Comparison of ENCODE assay signal across 8 mouse cellular contexts in genomic region chr6:54368071-54368470, GRCm38 (mm10). TPM values are rescaled to one million over a fixed set of nuclear protein-coding genes. Genes with fewer than 3 reads are reported as not detected.
DNase-seq lines count a peak whose midpoint lies in the region; ATAC-seq and TF ChIP-seq lines count a peak whose summit lies in the region.

No protein-coding gene starts in this region.

- no peak overlapping the region for H3K9ac ChIP-seq in embryonic facial prominence, embryonic 14.5 days (ENCODE audit: low read depth, low read length)
- H3K9ac ChIP-seq in hindbrain, embryonic 16.5 days (ENCODE audit: low read depth, low read length) = no peak overlapping the region
- no peak overlapping the region for H3K9ac ChIP-seq in lung, embryonic 14.5 days

- no peak overlapping the region for H3K4me2 ChIP-seq in embryonic facial prominence, embryonic 14.5 days (ENCODE audit: low read depth, low read length)
- no peak overlapping the region for H3K4me2 ChIP-seq in hindbrain, embryonic 16.5 days (ENCODE audit: low read length)
- no peak overlapping the region for H3K4me2 ChIP-seq in lung, embryonic 14.5 days

- no peak overlapping the region for H3K27ac ChIP-seq in embryonic facial prominence, embryonic 14.5 days (replicated peaks; ENCODE audit: low read depth, low read length)
- H3K27ac ChIP-seq in hindbrain, embryonic 16.5 days (ENCODE audit: low read depth, low read length) = no peak overlapping the region
- no peak overlapping the region for H3K27ac ChIP-seq in lung, embryonic 14.5 days (ENCODE audit: low read depth)

- H3K36me3 ChIP-seq in embryonic facial prominence, embryonic 14.5 days (ENCODE audit: control insufficient read depth, insufficient read depth, low read length) = no peaks in the 10 kb centered on the region
- H3K36me3 ChIP-seq in hindbrain, embryonic 16.5 days (ENCODE audit: control insufficient read depth, insufficient read depth, low read length) = no peaks in the 10 kb centered on the region
- no peaks in the 10 kb centered on the region for H3K36me3 ChIP-seq in lung, embryonic 14.5 days (ENCODE audit: insufficient read depth)

- no peak overlapping the region for H3K4me3 ChIP-seq in embryonic facial prominence, embryonic 14.5 days (ENCODE audit: low read depth, low read length)
- H3K4me3 ChIP-seq in hindbrain, embryonic 16.5 days (ENCODE audit: low read length) = no peak overlapping the region
- no peak overlapping the region for H3K4me3 ChIP-seq in lung, embryonic 14.5 days (ENCODE audit: low read depth, low read length)

- 10% methylated on average over 6 of the region's 6 CpGs for WGBS in embryonic facial prominence, embryonic 14.5 days
- 11% methylated on average over 6 of the region's 6 CpGs for WGBS in hindbrain, embryonic 16.5 days
- 8% methylated on average over 6 of the region's 6 CpGs for WGBS in lung, embryonic 14.5 days

- H3K27me3 ChIP-seq in embryonic facial prominence, embryonic 14.5 days (replicated peaks; ENCODE audit: control insufficient read depth, insufficient read depth, low read length) = no peaks in the 10 kb centered on the region
- no peaks in the 10 kb centered on the region for H3K27me3 ChIP-seq in hindbrain, embryonic 16.5 days (replicated peaks; ENCODE audit: control insufficient read depth, insufficient read depth, low read length)
- no peaks in the 10 kb centered on the region for H3K27me3 ChIP-seq in lung, embryonic 14.5 days (ENCODE audit: insufficient read depth, low read length)

- H3K9me3 ChIP-seq in embryonic facial prominence, embryonic 14.5 days (ENCODE audit: control insufficient read depth, low read length) = no peaks in the 10 kb centered on the region
- H3K9me3 ChIP-seq in hindbrain, embryonic 16.5 days (ENCODE audit: control insufficient read depth, low read length) = no peaks in the 10 kb centered on the region
- H3K9me3 ChIP-seq in lung, embryonic 14.5 days (ENCODE audit: low read depth, low read length) = no peaks in the 10 kb centered on the region

- TF ChIP-seq CTCF in lung, embryonic 14.5 days (IDR thresholded peaks at IDR 0.05; ENCODE audit: low read depth) = peak; percentile 89

- peak; percentile 46 for DNase-seq in CD4-positive, CD25-positive, alpha-beta regulatory T cell, adult 2 months (ENCODE audit: low read depth, low spot score)
- DNase-seq in urinary bladder, postnatal 14 days (ENCODE audit: low spot score) = peak; percentile 50
- DNase-seq in urinary bladder, postnatal 4 days (ENCODE audit: low spot score in 2 of 2) = no peak
- DNase-seq in embryonic facial prominence, embryonic 14.5 days (ENCODE audit: low spot score) = peak; percentile 80
- peak; percentile 87 for DNase-seq in lung, embryonic 14.5 days
- peak; percentile 21 for DNase-seq in retina, postnatal 7 days (ENCODE audit: low read depth, low spot score)

- 0 out of 2 replicates have a peak, but pooled peaks cover 8% of the 10 kb centered on the region for H3K4me1 ChIP-seq in embryonic facial prominence, embryonic 14.5 days (ENCODE audit: control insufficient read depth, insufficient read depth, low read length)
- peaks cover 2% of the 10 kb centered on the region; the same call in 1 of the 2 replicates for H3K4me1 ChIP-seq in hindbrain, embryonic 16.5 days (ENCODE audit: control insufficient read depth, insufficient read depth, low read depth, low read length)
- no peaks in the 10 kb centered on the region for H3K4me1 ChIP-seq in lung, embryonic 14.5 days (ENCODE audit: insufficient read depth)

- ATAC-seq in CD4-positive, CD25-positive, alpha-beta regulatory T cell, adult 4 months = no peak
- ATAC-seq in embryonic facial prominence, embryonic 14.5 days (ENCODE audit: low read depth) = no peak
- ATAC-seq in hindbrain, embryonic 16.5 days = peak; percentile 65; the same call in 1 of the 2 replicates
- peak; percentile 38 for ATAC-seq in lung, embryonic 14.5 days (ENCODE audit: insufficient read depth)

RNA-seq across cellular contexts. Expression of gene Prr15, which starts 42.4 kb away (rescaled TPM):
- polyA plus RNA-seq in CD4-positive, CD25-positive, alpha-beta regulatory T cell, adult 4 months (2017; shearing (Covaris generic)) = under 1 TPM in 1 of 2 experiments, not detected in 1; 0.56 TPM
- 2.7 and 4.5 TPM in 2 replicates for polyA plus RNA-seq in embryonic facial prominence, embryonic 14.5 days (2014; fragmentation: Nextera tagmentation; extraction: Ambion mirVana)
- polyA plus RNA-seq in hindbrain, embryonic 16.5 days (2015; fragmentation: Nextera tagmentation; extraction: Ambion mirVana) = 1.1 and 1.5 TPM in 2 replicates
- polyA plus RNA-seq in lung, embryonic 14.5 days (2014; fragmentation: Nextera tagmentation; extraction: Ambion mirVana) = 1.7 and 2.3 TPM in 2 replicates

Comparison
In these comparisons a context has a peak if more than half of its experiments do, and no peak if none do; other contexts are left out.
1. DNase-seq: peak in CD4-positive, CD25-positive, alpha-beta regulatory T cell, adult 2 months (single experiment), urinary bladder, postnatal 14 days (single experiment), embryonic facial prominence, embryonic 14.5 days (single experiment), lung, embryonic 14.5 days (single experiment) and retina, postnatal 7 days (single experiment); none in urinary bladder, postnatal 4 days (0 of 2).
2. ATAC-seq: peak in hindbrain, embryonic 16.5 days (single experiment) and lung, embryonic 14.5 days (single experiment); none in CD4-positive, CD25-positive, alpha-beta regulatory T cell, adult 4 months (single experiment) and embryonic facial prominence, embryonic 14.5 days (single experiment).